ENCODE assay signal across 11 mouse cellular contexts in genomic region chr9:48972494-48972893, GRCm38 (mm10). TPM values are rescaled to one million over a fixed set of nuclear protein-coding genes. Genes with fewer than 3 reads are reported as not detected.
DNase-seq lines count a peak whose midpoint lies in the region; ATAC-seq lines count a peak whose summit lies in the region.
"Had no signal": no experiment of that assay in that cellular context is flagged by ENCODE, and none has a peak within 500 bp of the region (broad histone marks: within the 10 kb centered on the region; RNA-seq: fewer than 3 reads in every experiment).

No protein-coding gene starts in this region.

- no peak overlapping the region for H3K4me2 ChIP-seq in liver, embryonic 11.5 days
- H3K4me2 ChIP-seq: heart, embryonic 13.5 days; midbrain, embryonic 12.5 days had no signal

- 32% methylated on average over 3 of the region's 3 CpGs for WGBS in liver, embryonic 11.5 days

- H3K27me3 ChIP-seq in liver, embryonic 11.5 days (replicated peaks; ENCODE audit: control insufficient read depth, insufficient read depth, low read length) = no peaks in the 10 kb centered on the region
- H3K27me3 ChIP-seq: heart, embryonic 13.5 days; midbrain, embryonic 12.5 days had no signal

- H3K9me3 ChIP-seq in liver, embryonic 11.5 days (ENCODE audit: control insufficient read depth, low read length) = no peaks in the 10 kb centered on the region
- H3K9me3 ChIP-seq: heart, embryonic 13.5 days; midbrain, embryonic 12.5 days had no signal

- no peak overlapping the region for H3K9ac ChIP-seq in liver, embryonic 11.5 days (ENCODE audit: low read depth, low read length)
- H3K9ac ChIP-seq: heart, embryonic 13.5 days; midbrain, embryonic 12.5 days had no signal

- no peak overlapping the region for H3K4me3 ChIP-seq in liver, embryonic 11.5 days (ENCODE audit: low read depth, low read length)
- H3K4me3 ChIP-seq: heart, embryonic 13.5 days; midbrain, embryonic 12.5 days had no signal

- DNase-seq in adrenal gland, adult 18-20 months (ENCODE audit: low spot score in 2 of 2) = peak; percentile 29 to 47
- DNase-seq in adrenal gland, postnatal 4 days (ENCODE audit: low spot score in 2 of 2) = no peak
- peak; percentile 23 for DNase-seq in liver
- no peak for DNase-seq in liver, embryonic 11.5 days (ENCODE audit: low spot score)
- peak; percentile 46 for DNase-seq in brain, embryonic 18.5 days (ENCODE audit: low read depth, low spot score)
- peak; percentile 72 for DNase-seq in induced T-regulatory cell, adult 2 months (ENCODE audit: low read depth)
- peak; percentile 58 for DNase-seq in lung, postnatal 14 days
- DNase-seq in thymus, postnatal 25 days = peak; percentile 21

- no peaks in the 10 kb centered on the region for H3K4me1 ChIP-seq in liver, embryonic 11.5 days (replicated peaks; ENCODE audit: control insufficient read depth, insufficient read depth, low read length)
- H3K4me1 ChIP-seq: heart, embryonic 13.5 days; midbrain, embryonic 12.5 days had no signal

- no peaks in the 10 kb centered on the region for H3K36me3 ChIP-seq in liver, embryonic 11.5 days (ENCODE audit: control insufficient read depth, insufficient read depth, low read length)
- H3K36me3 ChIP-seq: heart, embryonic 13.5 days; midbrain, embryonic 12.5 days had no signal

- no peak overlapping the region for H3K27ac ChIP-seq in liver, embryonic 11.5 days (ENCODE audit: low read depth, low read length)
- H3K27ac ChIP-seq: heart, embryonic 13.5 days; midbrain, embryonic 12.5 days had no signal

- no peak for ATAC-seq in liver, embryonic 11.5 days (replicated peaks; ENCODE audit: low FRiP score)

RNA-seq across cellular contexts. Expression of gene Htr3b, which starts 7.7 kb away (rescaled TPM):
- under 1 TPM in 1 of 2 experiments, not detected in 1; 0.22 TPM for total RNA-seq in adrenal gland, adult 18-20 months (2021)
- 1 to 10 TPM; 1.8 to 2.6 TPM for total RNA-seq in adrenal gland, postnatal 4 days (2021)
- not detected in 2 replicates for polyA plus RNA-seq in liver, embryonic 11.5 days (2014; fragmentation: Nextera tagmentation; extraction: Ambion mirVana)
- polyA plus RNA-seq: C2C12; midbrain, embryonic 12.5 days had no signal

RNA-seq across cellular contexts. Expression of gene Usp28, which starts 12.7 kb away (rescaled TPM):
- total RNA-seq in adrenal gland, adult 18-20 months (2021) = 1 to 10 TPM; 9.1 to 9.7 TPM
- total RNA-seq in adrenal gland, postnatal 4 days (2021) = 10 to 100 TPM; 23.1 to 26.5 TPM
- 15.2 and 15.4 TPM in 2 replicates for polyA plus RNA-seq in liver, embryonic 11.5 days (2014; fragmentation: Nextera tagmentation; extraction: Ambion mirVana)

Comparison
In these comparisons a context has a peak if more than half of its experiments do, and no peak if none do; other contexts are left out.
1. DNase-seq: peak in adrenal gland, adult 18-20 months (2 of 2), liver (single experiment), brain, embryonic 18.5 days (single experiment), induced T-regulatory cell, adult 2 months (single experiment), lung, postnatal 14 days (single experiment) and thymus, postnatal 25 days (single experiment); none in adrenal gland, postnatal 4 days (0 of 2) and liver, embryonic 11.5 days (single experiment).